In the genomic region with DNA sequence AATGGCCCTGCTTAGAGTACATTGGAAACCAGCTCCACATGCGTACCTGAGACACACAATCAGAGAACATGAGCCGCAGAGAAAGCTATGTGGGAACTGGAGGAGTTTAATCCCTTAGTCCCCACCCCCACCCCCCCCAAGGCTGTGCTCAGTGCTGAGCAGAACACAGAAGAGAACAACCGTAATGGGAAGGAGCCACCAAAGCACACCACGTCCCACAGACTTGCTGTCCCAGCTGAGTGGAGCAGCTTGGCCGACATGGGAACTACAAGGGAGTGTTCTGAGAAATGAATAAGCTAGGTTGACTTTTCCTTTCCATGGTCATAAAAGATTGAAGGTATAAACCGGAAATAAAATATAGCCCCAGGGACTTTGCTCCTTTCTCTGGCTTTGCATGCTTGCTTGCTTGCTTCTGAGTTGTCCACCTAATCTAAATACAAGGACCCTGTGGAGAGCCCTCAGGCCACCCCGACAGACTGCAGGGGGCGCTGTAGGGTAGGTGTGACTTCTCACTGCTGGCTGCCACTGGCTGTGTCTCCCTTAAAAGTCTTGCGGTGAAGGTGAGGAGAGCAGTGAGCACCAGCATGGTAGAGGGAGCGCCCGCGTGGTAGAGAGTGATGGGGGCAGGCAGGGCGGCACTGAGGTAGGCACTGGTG, we compare ENCODE assay signal across 8 mouse cellular contexts.
DNase-seq lines count a peak whose midpoint lies in the region; ATAC-seq and TF ChIP-seq lines count a peak whose summit lies in the region.

No protein-coding gene starts in this region.

- no peak overlapping the region for H3K4me3 ChIP-seq in midbrain, postnatal 0 days (ENCODE audit: low read depth, low read length)
- no peak overlapping the region for H3K4me3 ChIP-seq in midbrain, embryonic 16.5 days (ENCODE audit: low read depth, low read length)
- H3K4me3 ChIP-seq in megakaryocyte, embryonic 14.5 days (replicated peaks): peak overlapping the region; percentile 91

- no peak overlapping the region for H3K9ac ChIP-seq in midbrain, postnatal 0 days (replicated peaks; ENCODE audit: low read length, poor library complexity, severe bottlenecking)
- H3K9ac ChIP-seq in midbrain, embryonic 16.5 days (ENCODE audit: low read depth, low read length): no peak overlapping the region

- H3K9me3 ChIP-seq in midbrain, postnatal 0 days (ENCODE audit: low read length): no peaks in the 10 kb centered on the region
- H3K9me3 ChIP-seq in midbrain, embryonic 16.5 days (replicated peaks; ENCODE audit: control insufficient read depth, low read length, poor library complexity, severe bottlenecking): no peaks in the 10 kb centered on the region
- H3K9me3 ChIP-seq in megakaryocyte, embryonic 14.5 days: no peaks in the 10 kb centered on the region

- no peaks in the 10 kb centered on the region for H3K36me3 ChIP-seq in midbrain, postnatal 0 days (ENCODE audit: insufficient read depth, low read length)
- peaks cover 6% of the 10 kb centered on the region for H3K36me3 ChIP-seq in midbrain, embryonic 16.5 days (ENCODE audit: control insufficient read depth, insufficient read depth, low read length)
- H3K36me3 ChIP-seq in megakaryocyte, embryonic 14.5 days (replicated peaks; ENCODE audit: low read length): peaks cover 56% of the 10 kb centered on the region

- no peak overlapping the region for H3K4me2 ChIP-seq in midbrain, postnatal 0 days (ENCODE audit: low read depth, low read length, poor library complexity, severe bottlenecking)
- H3K4me2 ChIP-seq in midbrain, embryonic 16.5 days (ENCODE audit: low read length): no peak overlapping the region

- H3K27me3 ChIP-seq in midbrain, postnatal 0 days (ENCODE audit: insufficient read depth, low read length): no peaks in the 10 kb centered on the region
- H3K27me3 ChIP-seq in midbrain, embryonic 16.5 days (ENCODE audit: control insufficient read depth, insufficient read depth, low read depth, low read length): no peaks in the 10 kb centered on the region
- H3K27me3 ChIP-seq in megakaryocyte, embryonic 14.5 days (replicated peaks): no peaks in the 10 kb centered on the region

- peak; percentile 68 for DNase-seq in CD4-positive, CD25-positive, alpha-beta regulatory T cell, adult 2 months (ENCODE audit: low read depth, low spot score)
- no peak for DNase-seq in midbrain, postnatal 0 days (ENCODE audit: low spot score)
- peak; percentile 43 for DNase-seq in kidney, adult 18-20 months
- DNase-seq in layer of hippocampus, postnatal 25 days (ENCODE audit: extremely low spot score in 1 of 2, low spot score in 1 of 2): no peak
- DNase-seq in heart, adult 18-20 months: no peak

- ATAC-seq in CD4-positive, CD25-positive, alpha-beta regulatory T cell, adult 4 months: no peak
- no peak for ATAC-seq in midbrain, postnatal 0 days (ENCODE audit: low FRiP score)
- no peak for ATAC-seq in midbrain, embryonic 16.5 days

- H3K4me1 ChIP-seq in midbrain, postnatal 0 days (ENCODE audit: insufficient read depth, low read length): no peaks in the 10 kb centered on the region
- 0 out of 2 replicates have a peak, but pooled peaks cover 5% of the 10 kb centered on the region for H3K4me1 ChIP-seq in midbrain, embryonic 16.5 days (ENCODE audit: control insufficient read depth, insufficient read depth, low read length)
- H3K4me1 ChIP-seq in megakaryocyte, embryonic 14.5 days: peaks cover 97% of the 10 kb centered on the region

- no peak overlapping the region for H3K27ac ChIP-seq in midbrain, postnatal 0 days (ENCODE audit: low read depth, low read length)
- H3K27ac ChIP-seq in midbrain, embryonic 16.5 days (ENCODE audit: low read length): no peak overlapping the region; the same call in 1 of the 2 replicates

- TF ChIP-seq CTCF in midbrain, postnatal 0 days (IDR thresholded peaks at IDR 0.05): peak; percentile 46

- 50% methylated on average over 13 of the region's 13 CpGs for WGBS in midbrain, postnatal 0 days
- 54% methylated on average over 13 of the region's 13 CpGs for WGBS in midbrain, embryonic 16.5 days

Comparison
In these comparisons a context has a peak if more than half of its experiments do, and no peak if none do; other contexts are left out.
1. DNase-seq: peak in CD4-positive, CD25-positive, alpha-beta regulatory T cell, adult 2 months (single experiment) and kidney, adult 18-20 months (single experiment); none in midbrain, postnatal 0 days (single experiment), layer of hippocampus, postnatal 25 days (0 of 2) and heart, adult 18-20 months (0 of 2).